Mouse (Mus musculus): ENCODE results near the gene Cbfa2t2. TPM values are rescaled to one million over a fixed set of nuclear protein-coding genes. Genes with fewer than 3 reads are reported as not detected.

Gene Cbfa2t2
- total and polyA plus RNA-seq, 3 experiments = 7.8 to 17.3 (median 15.6) TPM

DNA sequence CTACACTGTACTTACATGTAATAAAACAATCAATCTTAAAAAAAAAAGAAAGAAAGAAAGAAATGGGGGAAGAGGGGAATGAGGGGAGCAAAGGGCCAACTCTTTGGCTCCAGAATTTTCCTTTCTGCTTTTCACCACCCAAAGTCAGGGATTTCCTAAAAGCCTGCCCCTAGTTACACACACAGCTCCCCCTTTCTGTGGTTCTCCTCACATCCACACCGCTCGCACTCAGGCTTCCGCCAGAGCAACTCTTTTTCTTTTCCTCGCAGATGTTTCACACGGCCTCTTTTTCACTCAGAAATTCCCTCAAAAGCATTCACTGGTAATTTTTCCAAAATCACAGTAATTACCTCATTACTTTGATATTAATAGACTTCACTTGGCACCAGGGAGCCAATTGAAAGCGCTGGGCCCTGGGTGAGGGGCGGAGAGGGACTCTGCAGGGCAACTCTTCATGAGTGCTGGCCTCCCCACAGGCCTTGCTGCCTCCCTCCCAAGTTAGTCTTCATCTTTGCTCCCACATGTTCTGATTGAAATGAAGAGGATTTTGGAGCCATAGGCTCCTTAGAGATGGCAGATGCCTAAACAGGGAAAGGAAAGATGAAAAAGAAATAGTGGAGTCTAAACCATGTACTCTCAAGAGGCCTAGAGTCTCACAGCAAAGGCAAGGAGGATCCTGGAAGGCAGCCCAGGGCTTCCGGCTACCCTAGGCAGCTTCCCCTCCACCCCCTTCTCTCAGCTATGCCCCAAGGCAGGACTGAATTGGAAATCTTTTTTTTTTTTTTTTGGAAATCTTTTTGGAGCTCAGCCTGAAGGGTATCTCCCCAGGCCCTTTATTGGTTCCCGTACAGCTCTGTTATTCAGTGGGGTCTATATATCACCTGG is 16.4 kb upstream of the Cbfa2t2 start:
- Histone ChIP-seq H3K9ac (ENCODE audit: low read depth, low read length) (no peak overlapping the region), H3K27ac (no peak overlapping the region), H3K79me2 (replicated peaks; ENCODE audit: control insufficient read depth, insufficient read depth, low read length) (no peaks in the 10 kb centered on the region), H3K4me3 (no peak overlapping the region), H3K4me1 (ENCODE audit: control insufficient read depth, insufficient read depth, low read length) (no peaks in the 10 kb centered on the region), H3K27me3 (ENCODE audit: control insufficient read depth, insufficient read depth, low read length) (no peaks in the 10 kb centered on the region), H3K36me3 (ENCODE audit: control insufficient read depth, insufficient read depth, low read length) (no peaks in the 10 kb centered on the region)
- intact Hi-C loops (cut with DNase I) = loop anchor here (5.0 kb wide), 1 partner anchor 97 kb away; no protein-coding TSS in a partner anchor
- 75% methylated on average over 9 of the region's 9 CpGs for WGBS
- TF ChIP-seq POLR2A (IDR thresholded peaks at IDR 0.05; ENCODE audit: insufficient read depth, low read depth, low read length) = no peak
- TF ChIP-seq CTCF (IDR thresholded peaks at IDR 0.05) = no peak
- no peak for TF ChIP-seq EP300 (IDR thresholded peaks at IDR 0.05; ENCODE audit: insufficient read depth, low read depth, low read length)
- DNase-seq = no peak

DNA sequence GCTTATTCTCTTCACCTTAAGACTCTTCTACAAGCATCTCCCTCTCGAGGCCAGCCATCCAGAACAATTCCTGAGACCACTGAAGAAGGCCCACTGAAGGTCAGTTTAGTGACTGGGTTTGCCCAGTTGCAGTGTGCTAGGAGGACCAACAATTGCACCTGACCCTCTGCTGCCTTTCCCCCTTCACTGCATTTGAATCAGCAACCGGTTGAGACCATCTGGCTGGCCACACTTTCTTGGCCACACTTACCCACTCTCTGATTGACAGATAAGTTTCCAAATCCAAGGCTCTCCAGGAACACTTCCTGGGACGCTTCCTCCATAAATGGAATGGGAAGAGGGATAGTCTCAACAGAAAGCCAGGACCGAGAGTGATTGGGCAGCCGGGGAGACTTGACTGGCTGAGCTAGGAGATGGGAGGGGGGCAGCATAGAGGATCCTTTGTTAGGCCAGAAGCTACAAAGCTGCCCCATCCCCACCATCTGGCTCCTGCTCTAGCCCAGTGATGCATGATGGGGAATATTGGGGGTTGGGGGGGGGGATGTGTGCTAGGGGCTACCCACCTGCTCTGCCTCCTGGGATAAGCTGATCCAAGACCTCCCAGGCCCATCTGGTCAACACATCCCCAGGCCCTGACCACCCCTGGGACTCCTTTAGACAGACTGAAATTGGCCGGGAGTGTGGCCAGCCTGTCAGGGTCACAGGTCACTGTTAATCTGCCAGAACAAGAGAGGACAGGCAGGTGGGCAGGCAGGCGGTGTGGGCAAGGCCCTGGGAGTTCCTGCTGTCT is 15.1 kb upstream of the Cbfa2t2 start:
- Histone ChIP-seq H3K79me2 (replicated peaks; ENCODE audit: control insufficient read depth, insufficient read depth, low read length) (no peaks in the 10 kb centered on the region), H3K36me3 (ENCODE audit: control insufficient read depth, insufficient read depth, low read length) (no peaks in the 10 kb centered on the region), H3K27ac (no peak overlapping the region), H3K4me1 (ENCODE audit: control insufficient read depth, insufficient read depth, low read length) (no peaks in the 10 kb centered on the region), H3K4me3 (no peak overlapping the region), H3K9ac (ENCODE audit: low read depth, low read length) (no peak overlapping the region), H3K27me3 (ENCODE audit: control insufficient read depth, insufficient read depth, low read length) (no peaks in the 10 kb centered on the region)
- TF ChIP-seq POLR2A (IDR thresholded peaks at IDR 0.05; ENCODE audit: insufficient read depth, low read depth, low read length) (no peak), CTCF (IDR thresholded peaks at IDR 0.05) (no peak), EP300 (IDR thresholded peaks at IDR 0.05; ENCODE audit: insufficient read depth, low read depth, low read length) (no peak)
- 60% methylated on average over 7 of the region's 7 CpGs for WGBS
- no peak for DNase-seq
- intact Hi-C loops (cut with DNase I) = no loop called here

DNA sequence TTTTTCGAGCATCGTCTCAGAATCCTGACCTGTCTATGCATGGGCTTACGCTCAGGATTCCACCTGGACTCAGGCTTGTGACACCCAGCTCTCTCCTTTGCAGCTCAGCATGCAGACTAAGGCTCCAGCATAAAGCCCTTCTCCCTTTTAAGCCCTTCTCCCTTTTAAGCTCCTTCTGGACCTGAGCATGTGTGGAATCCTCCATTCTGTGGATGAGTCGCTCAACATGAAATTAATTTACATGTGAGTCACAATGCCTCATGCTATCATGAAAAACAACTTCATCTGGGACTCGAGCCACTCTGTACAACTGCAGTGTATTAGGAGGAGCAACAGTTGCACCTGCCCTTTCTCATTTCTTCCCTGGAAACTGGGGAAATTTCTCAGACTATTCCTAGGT is 14.1 kb upstream of the Cbfa2t2 start:
- H3K4me3 ChIP-seq = no peak overlapping the region
- intact Hi-C loops (cut with DNase I) = no loop called here
- no peaks in the 10 kb centered on the region for H3K27me3 ChIP-seq (ENCODE audit: control insufficient read depth, insufficient read depth, low read length)
- no peak overlapping the region for H3K9ac ChIP-seq (ENCODE audit: low read depth, low read length)
- H3K27ac ChIP-seq = no peak overlapping the region
- no peaks in the 10 kb centered on the region for H3K4me1 ChIP-seq (ENCODE audit: control insufficient read depth, insufficient read depth, low read length)
- no peaks in the 10 kb centered on the region for H3K79me2 ChIP-seq (replicated peaks; ENCODE audit: control insufficient read depth, insufficient read depth, low read length)
- TF ChIP-seq POLR2A (IDR thresholded peaks at IDR 0.05; ENCODE audit: insufficient read depth, low read depth, low read length) (no peak), EP300 (IDR thresholded peaks at IDR 0.05; ENCODE audit: insufficient read depth, low read depth, low read length) (no peak), CTCF (IDR thresholded peaks at IDR 0.05) (no peak)
- no peaks in the 10 kb centered on the region for H3K36me3 ChIP-seq (ENCODE audit: control insufficient read depth, insufficient read depth, low read length)
- DNase-seq = no peak
- WGBS = 73% methylated on average over 5 of the region's 5 CpGs

DNA sequence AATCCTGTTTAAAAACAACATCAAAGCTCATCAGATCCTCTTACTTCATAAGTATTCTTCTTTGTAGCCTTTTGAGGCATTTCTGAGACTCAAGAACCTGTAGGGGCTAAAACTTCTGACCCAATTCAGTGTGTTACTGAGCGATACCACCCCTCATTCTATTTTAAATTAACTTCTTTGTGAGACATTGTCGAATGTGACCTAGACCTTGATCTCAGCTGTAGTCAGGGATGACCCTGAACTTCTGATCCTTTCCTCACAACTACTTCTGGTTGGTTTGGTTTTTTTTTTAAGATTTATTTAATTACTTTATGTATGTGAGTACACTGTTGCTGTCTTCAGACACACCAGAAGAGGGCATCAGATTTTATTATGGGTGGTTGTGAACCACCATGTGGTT is 12.7 kb upstream of the Cbfa2t2 start:
- no peaks in the 10 kb centered on the region for H3K36me3 ChIP-seq (ENCODE audit: control insufficient read depth, insufficient read depth, low read length)
- 87% methylated on average over 2 of the region's 2 CpGs for WGBS
- no peaks in the 10 kb centered on the region for H3K27me3 ChIP-seq (ENCODE audit: control insufficient read depth, insufficient read depth, low read length)
- no peak overlapping the region for H3K4me3 ChIP-seq
- DNase-seq = no peak
- H3K9ac ChIP-seq (ENCODE audit: low read depth, low read length) = no peak overlapping the region
- H3K4me1 ChIP-seq (ENCODE audit: control insufficient read depth, insufficient read depth, low read length) = no peaks in the 10 kb centered on the region
- no peak overlapping the region for H3K27ac ChIP-seq
- TF ChIP-seq POLR2A (IDR thresholded peaks at IDR 0.05; ENCODE audit: insufficient read depth, low read depth, low read length) (no peak), CTCF (IDR thresholded peaks at IDR 0.05) (no peak), EP300 (IDR thresholded peaks at IDR 0.05; ENCODE audit: insufficient read depth, low read depth, low read length) (no peak)
- intact Hi-C loops (cut with DNase I) = no loop called here
- H3K79me2 ChIP-seq (replicated peaks; ENCODE audit: control insufficient read depth, insufficient read depth, low read length) = no peaks in the 10 kb centered on the region

DNA sequence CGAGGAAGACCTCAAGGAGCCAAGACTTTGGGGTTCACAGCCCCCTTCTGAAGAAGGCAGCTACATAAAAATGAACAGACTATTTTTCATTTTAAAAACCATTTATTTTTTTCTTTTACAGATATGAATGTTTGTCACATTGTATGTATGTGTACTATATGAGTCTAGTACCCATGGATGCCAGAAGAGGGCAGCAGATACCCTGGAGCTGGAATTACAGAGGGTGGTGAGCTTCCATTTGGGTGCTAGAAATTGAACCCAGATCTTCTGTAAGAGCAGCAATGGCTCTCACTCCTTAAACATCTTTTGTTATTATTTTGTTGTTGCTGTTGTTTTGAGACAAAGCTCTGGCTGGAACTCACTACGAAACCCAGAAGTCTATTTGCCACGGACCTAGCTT is 10.8 kb upstream of the Cbfa2t2 start:
- no peak for DNase-seq
- Histone ChIP-seq H3K4me3 (no peak overlapping the region), H3K27ac (no peak overlapping the region), H3K4me1 (ENCODE audit: control insufficient read depth, insufficient read depth, low read length) (no peaks in the 10 kb centered on the region), H3K27me3 (ENCODE audit: control insufficient read depth, insufficient read depth, low read length) (no peaks in the 10 kb centered on the region), H3K36me3 (ENCODE audit: control insufficient read depth, insufficient read depth, low read length) (no peaks in the 10 kb centered on the region), H3K79me2 (replicated peaks; ENCODE audit: control insufficient read depth, insufficient read depth, low read length) (no peaks in the 10 kb centered on the region), H3K9ac (ENCODE audit: low read depth, low read length) (no peak overlapping the region)
- intact Hi-C loops (cut with DNase I) = no loop called here
- 94% methylated on average over 3 of the region's 3 CpGs for WGBS
- TF ChIP-seq CTCF (IDR thresholded peaks at IDR 0.05) (peak; percentile 38), EP300 (IDR thresholded peaks at IDR 0.05; ENCODE audit: insufficient read depth, low read depth, low read length) (no peak)
